Mouse (Mus musculus): ENCODE measurements around the gene F3. TPM values are rescaled to one million over a fixed set of nuclear protein-coding genes. Genes with fewer than 3 reads are reported as not detected.
A peak's percentile ranks its signal among the peaks of the same experiment; 100 is the strongest.

F3 gene
- polyA plus RNA-seq, 1 experiment from 2014 or later = 7.2 TPM

GRCm38 (mm10) chr3:121700364-121700952, 22.9 kb upstream of the F3 start:
- peak overlapping the region; percentile 5; the same call in 1 of the 2 replicates for H3K4me3 ChIP-seq (replicated peaks; ENCODE audit: low read depth, low read length)
- ATAC-seq (ENCODE audit: low FRiP score, low TSS enrichment) = peak; percentile 90
- H3K36me3 ChIP-seq (ENCODE audit: control insufficient read depth, insufficient read depth, low read length) = no peaks in the 10 kb centered on the region
- peak overlapping the region; percentile 47 for H3K4me2 ChIP-seq (ENCODE audit: low read length)
- H3K9ac ChIP-seq (replicated peaks; ENCODE audit: low read length) = no peak overlapping the region; the same call in 1 of the 2 replicates
- peak overlapping the region; percentile 91 for H3K27ac ChIP-seq (replicated peaks; ENCODE audit: low read depth, low read length)
- peaks cover 31% of the 10 kb centered on the region for H3K4me1 ChIP-seq (ENCODE audit: control insufficient read depth, insufficient read depth, low read length)
- WGBS = 2% methylated on average over 8 of the region's 8 CpGs
- no peaks in the 10 kb centered on the region for H3K9me3 ChIP-seq (ENCODE audit: control insufficient read depth, low read length)
- DNase-seq = peak; percentile 89
- no peaks in the 10 kb centered on the region for H3K27me3 ChIP-seq (ENCODE audit: control insufficient read depth, insufficient read depth, low read length)

DNA sequence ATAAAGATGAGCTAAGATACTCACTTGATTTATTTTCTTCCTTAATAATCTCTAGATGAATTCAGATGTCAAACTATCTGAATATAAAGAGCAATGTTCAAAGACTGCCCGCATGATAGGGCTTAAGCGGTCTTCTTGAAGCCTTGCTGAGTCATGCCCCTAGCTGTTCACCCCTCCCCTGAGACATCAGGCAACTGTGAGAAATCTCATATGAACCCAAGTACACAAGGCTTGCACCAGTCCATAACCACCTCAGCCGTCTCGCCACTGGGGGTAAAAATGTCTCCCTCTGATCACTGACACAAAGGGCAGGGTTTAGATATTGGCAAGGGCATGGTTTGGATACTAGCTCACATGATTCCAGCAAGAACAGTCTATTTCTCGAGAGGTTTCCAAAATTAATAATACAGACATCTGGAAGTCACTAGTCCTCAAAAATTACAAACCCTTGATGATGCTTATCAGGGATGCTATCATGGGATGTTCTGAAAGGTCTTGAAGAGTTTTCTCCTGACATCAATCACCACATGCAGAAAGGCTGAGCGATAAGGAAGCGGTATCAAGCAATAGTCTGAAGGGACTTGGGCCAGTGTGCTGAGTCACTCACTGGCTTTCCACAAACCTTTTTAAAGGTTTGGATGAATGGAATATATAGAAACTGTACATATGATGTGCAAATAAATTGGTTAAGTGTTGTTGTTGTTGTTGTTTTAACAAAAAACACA, 20.0 kb upstream of the F3 start:
- 89% methylated on average over 7 of the region's 7 CpGs for WGBS
- no peak overlapping the region for H3K4me2 ChIP-seq (ENCODE audit: low read length)
- H3K27me3 ChIP-seq (ENCODE audit: control insufficient read depth, insufficient read depth, low read length) = no peaks in the 10 kb centered on the region
- no peak overlapping the region for H3K27ac ChIP-seq (replicated peaks; ENCODE audit: low read depth, low read length)
- H3K4me1 ChIP-seq (ENCODE audit: control insufficient read depth, insufficient read depth, low read length) = peaks cover 31% of the 10 kb centered on the region
- no peak overlapping the region for H3K4me3 ChIP-seq (replicated peaks; ENCODE audit: low read depth, low read length)
- no peaks in the 10 kb centered on the region for H3K9me3 ChIP-seq (ENCODE audit: control insufficient read depth, low read length)
- no peak for DNase-seq
- no peaks in the 10 kb centered on the region for H3K36me3 ChIP-seq (ENCODE audit: control insufficient read depth, insufficient read depth, low read length)
- ATAC-seq (ENCODE audit: low FRiP score, low TSS enrichment) = no peak
- no peak overlapping the region for H3K9ac ChIP-seq (replicated peaks; ENCODE audit: low read length)

GRCm38 (mm10) chr3:121703880-121704243, 19.5 kb upstream of the F3 start:
- ATAC-seq (ENCODE audit: low FRiP score, low TSS enrichment) (no peak), DNase-seq (no peak)
- WGBS = 61% methylated on average over 3 of the region's 3 CpGs

GRCm38 (mm10) chr3:121706087-121706486, 17.2 kb upstream of the F3 start:
- WGBS = 73% methylated on average over 5 of the region's 5 CpGs
- no peak for ATAC-seq (ENCODE audit: low FRiP score, low TSS enrichment)
- H3K36me3 ChIP-seq (ENCODE audit: control insufficient read depth, insufficient read depth, low read length) = no peaks in the 10 kb centered on the region
- H3K4me1 ChIP-seq (ENCODE audit: control insufficient read depth, insufficient read depth, low read length) = peaks cover 9% of the 10 kb centered on the region
- H3K9ac ChIP-seq (replicated peaks; ENCODE audit: low read length) = no peak overlapping the region
- no peak overlapping the region for H3K4me3 ChIP-seq (replicated peaks; ENCODE audit: low read depth, low read length)
- no peak overlapping the region for H3K4me2 ChIP-seq (ENCODE audit: low read length)
- no peak overlapping the region for H3K27ac ChIP-seq (replicated peaks; ENCODE audit: low read depth, low read length)
- H3K9me3 ChIP-seq (ENCODE audit: control insufficient read depth, low read length) = no peaks in the 10 kb centered on the region
- no peaks in the 10 kb centered on the region for H3K27me3 ChIP-seq (ENCODE audit: control insufficient read depth, insufficient read depth, low read length)
- no peak for DNase-seq

More at GRCm38 (mm10) chr3:121703880-121704243, 19.5 kb upstream of the F3 start:
- Histone ChIP-seq H3K9me3 (ENCODE audit: control insufficient read depth, low read length) (no peaks in the 10 kb centered on the region), H3K27ac (replicated peaks; ENCODE audit: low read depth, low read length) (no peak overlapping the region), H3K9ac (replicated peaks; ENCODE audit: low read length) (no peak overlapping the region), H3K27me3 (ENCODE audit: control insufficient read depth, insufficient read depth, low read length) (no peaks in the 10 kb centered on the region), H3K4me2 (ENCODE audit: low read length) (no peak overlapping the region), H3K4me1 (ENCODE audit: control insufficient read depth, insufficient read depth, low read length) (peaks cover 28% of the 10 kb centered on the region), H3K36me3 (ENCODE audit: control insufficient read depth, insufficient read depth, low read length) (no peaks in the 10 kb centered on the region), H3K4me3 (replicated peaks; ENCODE audit: low read depth, low read length) (no peak overlapping the region)

DNA sequence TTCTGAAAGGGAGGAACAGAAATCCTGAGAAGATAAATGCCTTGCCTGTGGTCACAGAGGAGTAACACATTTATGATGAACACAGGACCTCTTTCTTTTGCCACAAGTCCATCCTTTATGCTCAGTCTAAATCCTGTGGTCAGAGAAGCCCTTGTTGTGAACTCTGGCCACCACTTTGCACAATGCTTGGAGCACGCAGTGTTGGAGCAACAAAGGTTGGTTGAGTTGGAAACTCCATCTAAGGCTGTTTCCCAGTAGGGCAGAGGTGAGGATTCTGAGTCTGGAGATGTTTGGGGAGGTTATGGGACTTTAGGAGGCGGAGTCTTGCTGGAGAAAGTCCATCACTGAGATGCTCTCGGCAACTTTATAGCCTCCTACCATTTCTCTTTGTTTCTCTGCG, 16.2 kb upstream of the F3 start:
- Histone ChIP-seq H3K27me3 (ENCODE audit: control insufficient read depth, insufficient read depth, low read length) (no peaks in the 10 kb centered on the region), H3K27ac (replicated peaks; ENCODE audit: low read depth, low read length) (no peak overlapping the region), H3K9ac (replicated peaks; ENCODE audit: low read length) (no peak overlapping the region), H3K9me3 (ENCODE audit: control insufficient read depth, low read length) (no peaks in the 10 kb centered on the region), H3K4me3 (replicated peaks; ENCODE audit: low read depth, low read length) (no peak overlapping the region), H3K4me1 (ENCODE audit: control insufficient read depth, insufficient read depth, low read length) (no peaks in the 10 kb centered on the region), H3K36me3 (ENCODE audit: control insufficient read depth, insufficient read depth, low read length) (no peaks in the 10 kb centered on the region), H3K4me2 (ENCODE audit: low read length) (no peak overlapping the region)
- no peak for ATAC-seq (ENCODE audit: low FRiP score, low TSS enrichment)
- 93% methylated on average over 4 of the region's 4 CpGs for WGBS
- DNase-seq = no peak

DNA sequence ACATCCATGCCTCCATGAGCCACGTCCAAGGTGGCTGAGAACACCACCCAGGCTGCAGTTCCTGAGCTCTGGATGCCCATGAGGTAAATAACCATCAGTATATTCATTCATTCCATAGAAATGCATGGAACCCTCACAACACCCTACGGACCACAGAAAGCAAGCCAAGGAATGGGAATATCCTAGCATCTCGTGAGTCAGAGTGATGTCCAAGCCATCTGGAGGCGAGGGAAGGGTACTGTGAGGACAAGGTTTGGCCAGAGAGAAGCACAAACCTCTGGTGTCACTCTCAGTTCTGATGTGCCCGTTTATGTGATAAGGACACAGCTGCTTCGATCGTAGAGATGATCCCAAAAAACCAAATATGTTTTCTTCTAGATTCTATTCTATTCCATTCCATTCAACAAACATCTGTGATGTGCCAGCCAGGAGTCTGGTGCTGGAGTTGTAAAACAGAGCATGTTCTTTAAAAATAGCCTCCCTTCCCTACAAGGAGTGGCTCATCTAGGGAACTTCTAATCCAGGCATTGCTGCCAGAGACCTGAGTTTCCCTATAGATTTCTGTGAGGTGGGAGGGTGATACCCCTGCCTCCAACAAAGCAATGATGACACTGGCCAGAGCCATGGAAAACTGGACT, 12.3 kb upstream of the F3 start:
- Histone ChIP-seq H3K27ac (replicated peaks; ENCODE audit: low read depth, low read length) (no peak overlapping the region), H3K4me1 (ENCODE audit: control insufficient read depth, insufficient read depth, low read length) (no peaks in the 10 kb centered on the region), H3K9me3 (ENCODE audit: control insufficient read depth, low read length) (no peaks in the 10 kb centered on the region), H3K4me2 (ENCODE audit: low read length) (no peak overlapping the region), H3K9ac (replicated peaks; ENCODE audit: low read length) (no peak overlapping the region), H3K27me3 (ENCODE audit: control insufficient read depth, insufficient read depth, low read length) (no peaks in the 10 kb centered on the region), H3K4me3 (replicated peaks; ENCODE audit: low read depth, low read length) (no peak overlapping the region), H3K36me3 (ENCODE audit: control insufficient read depth, insufficient read depth, low read length) (no peaks in the 10 kb centered on the region)
- no peak for DNase-seq
- WGBS = 89% methylated on average over 7 of the region's 7 CpGs
- ATAC-seq (ENCODE audit: low FRiP score, low TSS enrichment) = no peak

GRCm38 (mm10) chr3:121712222-121712621, 11.1 kb upstream of the F3 start:
- no peaks in the 10 kb centered on the region for H3K4me1 ChIP-seq (ENCODE audit: control insufficient read depth, insufficient read depth, low read length)
- WGBS = 74% methylated on average over 4 of the region's 4 CpGs
- H3K9me3 ChIP-seq (ENCODE audit: control insufficient read depth, low read length) = no peaks in the 10 kb centered on the region
- no peak for ATAC-seq (ENCODE audit: low FRiP score, low TSS enrichment)
- no peak overlapping the region for H3K4me2 ChIP-seq (ENCODE audit: low read length)
- no peak overlapping the region for H3K9ac ChIP-seq (replicated peaks; ENCODE audit: low read length)
- H3K4me3 ChIP-seq (replicated peaks; ENCODE audit: low read depth, low read length) = no peak overlapping the region
- no peaks in the 10 kb centered on the region for H3K36me3 ChIP-seq (ENCODE audit: control insufficient read depth, insufficient read depth, low read length)
- H3K27me3 ChIP-seq (ENCODE audit: control insufficient read depth, insufficient read depth, low read length) = no peaks in the 10 kb centered on the region
- no peak for DNase-seq
- no peak overlapping the region for H3K27ac ChIP-seq (replicated peaks; ENCODE audit: low read depth, low read length)

DNA sequence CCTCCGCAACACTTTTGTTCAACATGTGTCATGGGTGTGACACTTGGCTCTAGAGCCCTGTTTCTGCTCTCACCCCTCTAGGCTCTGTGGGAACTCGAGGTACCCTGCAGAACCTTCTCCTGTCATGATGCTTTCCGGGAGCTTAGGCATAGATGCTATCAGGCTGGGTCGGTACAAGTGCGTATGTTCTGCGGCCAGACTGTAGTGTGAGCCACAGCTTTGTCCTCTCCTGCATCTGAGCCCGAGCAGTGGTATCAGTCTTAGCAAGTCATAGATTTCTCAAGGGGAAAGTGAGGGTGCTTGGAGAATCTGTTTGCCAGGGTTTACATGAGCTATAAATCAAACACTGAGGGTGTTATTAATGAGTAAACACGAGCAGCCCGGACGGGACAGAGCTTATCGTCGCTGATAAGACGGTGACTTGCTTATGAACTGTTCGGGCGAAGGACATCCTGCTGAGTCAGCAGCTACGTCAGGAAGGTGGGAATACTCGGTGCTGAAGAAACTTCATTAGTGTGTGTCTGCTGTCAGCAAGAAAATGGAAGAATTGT, 10.1 kb upstream of the F3 start:
- Histone ChIP-seq H3K36me3 (ENCODE audit: control insufficient read depth, insufficient read depth, low read length) (no peaks in the 10 kb centered on the region), H3K4me2 (ENCODE audit: low read length) (no peak overlapping the region), H3K9ac (replicated peaks; ENCODE audit: low read length) (no peak overlapping the region), H3K4me3 (replicated peaks; ENCODE audit: low read depth, low read length) (no peak overlapping the region), H3K9me3 (ENCODE audit: control insufficient read depth, low read length) (no peaks in the 10 kb centered on the region), H3K27ac (replicated peaks; ENCODE audit: low read depth, low read length) (no peak overlapping the region), H3K4me1 (ENCODE audit: control insufficient read depth, insufficient read depth, low read length) (no peaks in the 10 kb centered on the region), H3K27me3 (ENCODE audit: control insufficient read depth, insufficient read depth, low read length) (no peaks in the 10 kb centered on the region)
- ATAC-seq (ENCODE audit: low FRiP score, low TSS enrichment) = no peak
- 74% methylated on average over 17 of the region's 17 CpGs for WGBS
- no peak for DNase-seq

All from midbrain, embryonic 14.5 days (tissue).